Mouse (Mus musculus): ENCODE measurements around the gene Zfp934. TPM values are rescaled to one million over a fixed set of nuclear protein-coding genes. Genes with fewer than 3 reads are reported as not detected.
A peak's percentile ranks its signal among the peaks of the same experiment; 100 is the strongest.
"Not testable (repeated sequence)": the region's sequence is repeated elsewhere in the genome, so short reads cannot be mapped to it uniquely, and the experiment has no call there.

The Zfp934 gene
- polyA plus RNA-seq (2016; fragmentation: Nextera tagmentation; extraction: Ambion mirVana): 15.8 and 24.2 TPM in 2 replicates

DNA sequence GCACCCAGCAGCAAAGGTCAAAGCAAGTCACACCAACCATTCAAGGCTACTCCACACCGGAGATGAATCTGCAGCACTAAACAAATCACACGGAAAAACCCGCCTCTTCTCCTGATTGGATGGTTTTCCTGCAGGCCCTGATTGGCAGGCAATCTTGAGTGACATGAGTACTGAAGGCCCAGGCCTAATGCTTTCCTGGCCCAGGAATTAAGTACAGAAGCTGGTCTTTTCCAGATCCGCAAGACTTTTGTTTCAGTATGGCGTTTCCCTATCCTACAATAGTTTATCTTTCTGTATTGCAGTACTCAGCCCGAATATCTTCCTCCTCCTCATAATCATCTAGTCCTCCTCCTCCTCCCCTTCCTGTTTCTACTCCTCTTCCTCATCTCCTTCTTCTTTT lies at the start of gene Zfp934:
Gene Zfp934, minus strand, starts transcription at position 101 of the 400 bp plus-strand sequence.
- 90% methylated on average over 4 of the region's 6 CpGs for WGBS
- H3K36me3 ChIP-seq; H3K27ac ChIP-seq; H3K4me3 ChIP-seq; DNase-seq (ENCODE audit: low spot score); H3K27me3 ChIP-seq (ENCODE audit: insufficient read depth, poor library complexity, severe bottlenecking); H3K9me3 ChIP-seq; H3K4me1 ChIP-seq (replicated peaks): not testable (repeated sequence)

DNA sequence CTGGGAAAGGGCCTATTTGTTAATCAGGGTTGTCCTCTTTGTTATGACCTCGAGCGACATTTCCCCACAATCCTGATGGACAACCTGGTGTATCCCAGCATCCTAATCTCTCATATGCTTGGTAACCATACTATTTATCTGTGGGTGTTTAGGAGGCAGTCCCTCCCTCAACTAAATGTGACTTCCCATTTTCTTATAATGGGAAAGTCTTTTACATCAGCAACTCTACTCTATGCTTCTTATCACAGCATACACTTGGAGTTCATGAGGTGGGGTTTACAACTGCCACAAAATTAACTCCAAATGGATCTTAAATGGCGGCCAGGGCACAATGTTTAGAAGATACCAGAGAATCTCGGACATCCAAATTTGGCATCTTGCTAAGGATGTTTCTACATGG lies 46.5 kb upstream of the Zfp934 start:
- H3K36me3 ChIP-seq; H3K4me1 ChIP-seq (replicated peaks); H3K4me3 ChIP-seq; H3K27me3 ChIP-seq (ENCODE audit: insufficient read depth, poor library complexity, severe bottlenecking); DNase-seq (ENCODE audit: low spot score); H3K27ac ChIP-seq: not testable (repeated sequence)
- WGBS: 91% methylated on average over 4 of the region's 4 CpGs
- H3K9me3 ChIP-seq: peaks cover 25% of the 10 kb centered on the region; the same call in 1 of the 2 replicates

- H3K27me3 ChIP-seq (ENCODE audit: insufficient read depth, poor library complexity, severe bottlenecking); H3K9me3 ChIP-seq: not testable (repeated sequence)
These were observed 9.3 kb downstream of the Zfp934 start for GRCm38 (mm10) chr13:62561696-62562095.

DNA sequence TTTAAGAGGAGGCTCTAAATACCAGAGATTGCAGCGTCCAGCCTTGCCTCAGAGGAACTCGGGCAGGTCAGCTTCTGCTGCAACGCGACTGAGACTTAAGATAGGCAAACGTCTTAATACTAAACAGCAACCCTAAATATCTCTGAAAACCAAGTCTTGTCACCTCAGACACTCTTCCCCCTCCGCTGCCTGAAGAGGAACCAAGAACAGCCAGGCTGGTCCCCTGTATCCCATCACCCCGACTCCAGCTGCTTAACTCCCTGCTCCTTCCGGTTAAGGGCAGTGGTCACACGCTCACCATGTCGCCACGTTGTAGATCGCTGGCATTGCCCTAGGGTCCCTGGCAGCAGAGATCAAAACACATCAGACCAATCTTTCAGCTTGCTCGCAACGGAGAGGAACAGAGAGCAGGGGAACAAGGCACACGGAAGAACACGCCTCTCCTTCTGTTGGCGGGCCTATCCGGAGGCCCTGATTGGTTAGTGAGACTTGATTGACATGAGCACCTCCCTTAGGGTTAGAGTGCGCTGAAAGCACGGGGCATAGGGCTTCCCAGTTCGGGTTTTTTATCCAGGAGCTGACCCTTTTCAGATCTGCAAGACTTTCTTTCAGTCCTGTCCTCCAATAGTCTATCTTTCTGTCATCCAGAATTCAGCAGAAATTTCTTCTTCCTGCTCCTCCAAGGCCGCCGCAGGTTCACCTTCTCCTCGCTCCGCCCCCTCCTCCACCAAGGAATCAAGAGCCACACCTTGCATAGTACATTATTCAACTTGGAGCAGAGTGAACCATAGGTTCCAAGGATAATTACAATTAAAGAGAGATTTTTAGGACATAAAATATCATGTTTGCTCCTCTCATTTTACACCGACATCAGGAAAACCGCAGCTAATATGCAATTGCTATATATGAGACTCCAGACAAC lies 12.5 kb downstream of the Zfp934 start, which contains the start of gene Zfp935:
Gene Zfp935, minus strand, starts transcription at position 323 of the 922 bp plus-strand sequence.
- H3K27ac ChIP-seq: peak within 1 kb of the TSS; percentile 77
- peaks cover 24% of the 10 kb centered on the region for H3K9me3 ChIP-seq
- 6% methylated on average over 27 of the region's 27 CpGs for WGBS
- peak within 1 kb of the TSS; percentile 54 for H3K4me3 ChIP-seq
- DNase-seq (ENCODE audit: low spot score): peak; percentile 21
- not testable (repeated sequence) for H3K27me3 ChIP-seq (ENCODE audit: insufficient read depth, poor library complexity, severe bottlenecking); H3K4me1 ChIP-seq (replicated peaks)
- H3K36me3 ChIP-seq: peaks cover 22% of the 10 kb centered on the region

More at GRCm38 (mm10) chr13:62561696-62562095, 9.3 kb downstream of the Zfp934 start:
- not testable (repeated sequence) for H3K36me3 ChIP-seq; DNase-seq (ENCODE audit: low spot score); H3K4me3 ChIP-seq; H3K4me1 ChIP-seq (replicated peaks); H3K27ac ChIP-seq
- 24% methylated on average over 1 of the region's 1 CpGs for WGBS

DNA sequence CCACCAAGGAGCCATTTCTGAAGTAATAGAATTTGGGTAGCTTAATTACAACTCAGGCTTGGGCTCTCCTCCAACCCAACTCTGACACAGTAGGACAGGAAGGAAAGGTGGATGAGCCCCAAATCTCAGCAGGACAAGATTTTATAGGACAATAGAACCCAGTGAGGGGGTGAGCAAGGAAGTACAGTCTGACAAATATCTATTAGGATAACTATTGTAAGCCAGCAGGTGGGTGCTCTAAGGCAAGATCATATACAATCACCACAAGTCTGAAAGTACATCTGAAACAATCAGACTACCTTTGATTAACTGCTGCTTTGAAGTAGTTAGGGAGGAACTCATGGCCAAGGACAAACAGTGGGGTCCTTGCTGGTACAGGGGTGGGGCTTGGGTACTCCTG lies 40.9 kb downstream of the Zfp934 start:
- H3K27me3 ChIP-seq (ENCODE audit: insufficient read depth, poor library complexity, severe bottlenecking); H3K27ac ChIP-seq; H3K4me1 ChIP-seq (replicated peaks); DNase-seq (ENCODE audit: low spot score); H3K4me3 ChIP-seq: not testable (repeated sequence)
- H3K9me3 ChIP-seq: peaks cover 16% of the 10 kb centered on the region
- H3K36me3 ChIP-seq: peaks cover 13% of the 10 kb centered on the region

DNA sequence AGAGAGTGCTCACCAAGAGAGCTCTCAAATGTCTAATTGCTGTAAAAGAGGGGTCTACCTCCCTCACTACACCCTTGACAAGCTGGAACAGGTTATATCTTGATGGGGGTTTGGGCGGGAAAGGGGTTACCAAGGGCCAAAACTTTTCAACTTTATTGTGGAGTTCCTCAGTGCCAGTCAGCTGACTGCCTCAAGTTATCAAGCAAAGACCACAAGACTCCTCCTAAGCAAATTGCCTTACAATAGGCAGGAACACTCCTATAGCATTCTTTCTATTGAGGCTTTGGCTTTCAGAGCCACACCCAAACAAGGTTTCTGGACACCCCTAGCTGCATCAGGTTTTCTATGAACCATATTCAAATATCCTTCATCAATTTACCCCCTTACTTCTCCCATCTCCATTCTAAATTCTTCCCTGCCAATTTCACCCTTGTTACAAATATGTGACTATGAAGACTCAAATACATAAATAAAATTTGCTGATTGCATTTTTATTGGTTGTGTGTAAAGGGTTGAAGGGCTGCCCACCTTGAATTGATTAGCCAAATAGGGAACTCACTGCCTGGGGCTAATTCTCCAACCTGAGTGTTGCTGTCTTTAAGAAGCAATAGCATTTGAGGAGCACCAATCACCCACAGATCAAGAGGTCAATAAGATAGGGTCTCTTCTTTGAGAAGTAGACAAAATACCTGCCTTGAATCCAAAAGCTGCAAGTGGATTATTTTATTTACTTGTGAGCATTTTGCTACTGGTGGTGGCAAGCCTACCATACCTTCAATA lies 60.2 kb downstream of the Zfp934 start:
- not testable (repeated sequence) for H3K36me3 ChIP-seq; H3K4me3 ChIP-seq; DNase-seq (ENCODE audit: low spot score); H3K27ac ChIP-seq; H3K4me1 ChIP-seq (replicated peaks); H3K27me3 ChIP-seq (ENCODE audit: insufficient read depth, poor library complexity, severe bottlenecking)
- peaks cover 12% of the 10 kb centered on the region; the same call in 1 of the 2 replicates for H3K9me3 ChIP-seq
- WGBS: 91% methylated on average over 1 of the region's 1 CpGs

DNA sequence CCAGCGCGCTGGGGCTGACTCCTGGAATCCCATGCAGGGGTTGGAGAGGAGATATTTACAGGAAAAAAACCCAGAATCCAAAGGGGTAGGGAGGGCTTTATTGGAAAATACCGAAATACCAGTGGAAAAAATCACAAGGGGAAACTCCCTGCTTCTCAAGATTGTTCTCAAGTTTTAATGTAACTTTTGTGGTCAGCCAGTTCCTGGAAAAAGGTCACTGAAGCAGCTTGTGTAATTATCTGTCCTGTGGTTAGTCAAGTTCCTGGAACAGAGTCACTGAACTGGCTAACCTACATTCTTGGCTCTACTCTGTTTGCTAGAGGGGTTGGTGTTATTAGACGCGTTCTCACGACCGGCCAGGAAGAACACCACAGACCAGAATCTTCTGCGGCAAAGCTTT lies 98.3 kb downstream of the Zfp934 start:
- H3K9me3 ChIP-seq: peaks cover 14% of the 10 kb centered on the region
- not testable (repeated sequence) for H3K4me3 ChIP-seq; H3K4me1 ChIP-seq (replicated peaks); H3K27me3 ChIP-seq (ENCODE audit: insufficient read depth, poor library complexity, severe bottlenecking); H3K27ac ChIP-seq; H3K36me3 ChIP-seq; DNase-seq (ENCODE audit: low spot score)
- WGBS: 92% methylated on average over 8 of the region's 8 CpGs

- not testable (repeated sequence) for H3K36me3 ChIP-seq; DNase-seq (ENCODE audit: low spot score); H3K27ac ChIP-seq; H3K27me3 ChIP-seq (ENCODE audit: insufficient read depth, poor library complexity, severe bottlenecking); H3K4me1 ChIP-seq (replicated peaks); H3K4me3 ChIP-seq
- peaks cover 14% of the 10 kb centered on the region for H3K9me3 ChIP-seq
These were observed 101.1 kb downstream of the Zfp934 start for GRCm38 (mm10) chr13:62469947-62470346.

DNA sequence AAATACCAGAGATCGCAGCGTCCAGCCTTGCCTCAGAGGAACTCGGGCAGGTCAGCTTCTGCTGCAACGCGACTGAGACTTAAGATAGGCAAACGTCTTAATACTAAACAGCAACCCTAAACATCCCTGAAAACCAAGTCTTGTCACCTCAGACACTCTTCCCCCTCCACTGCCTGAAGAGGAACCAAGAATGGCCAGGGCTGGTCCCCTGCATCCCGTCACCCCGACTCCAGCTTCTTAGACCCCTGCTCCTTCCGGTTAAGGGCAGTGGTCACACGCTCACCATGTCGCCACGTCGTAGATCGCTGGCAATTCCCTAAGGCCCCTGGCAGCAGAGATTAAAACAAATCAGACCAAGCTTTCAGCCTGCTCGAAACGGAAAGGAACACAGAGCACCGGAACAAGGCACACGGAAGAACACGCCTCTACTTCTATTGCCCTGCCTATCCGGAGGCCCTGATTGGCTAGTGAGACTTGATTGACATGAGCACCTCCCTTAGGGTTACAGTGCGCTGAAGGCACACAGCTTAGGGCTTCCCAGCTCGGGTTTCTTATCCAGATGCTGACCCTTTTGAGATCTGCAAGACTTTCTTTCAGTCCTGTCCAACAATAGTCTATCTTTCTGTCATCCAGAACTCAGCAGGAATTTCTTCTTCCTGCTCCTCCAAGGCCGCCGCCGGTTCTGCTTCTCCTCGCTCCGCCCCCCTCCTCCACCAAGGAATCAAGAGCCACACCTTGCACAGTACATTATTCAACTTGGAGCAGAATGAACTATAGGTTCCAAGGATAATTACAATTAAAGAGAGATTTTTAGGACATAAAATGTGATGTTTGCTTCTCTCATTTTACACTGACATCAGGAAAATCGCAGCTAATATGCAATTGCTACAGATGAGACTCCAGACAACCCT lies 104.3 kb downstream of the Zfp934 start, which contains the start of gene Gm49359:
Gene Gm49359, minus strand, starts transcription at position 409 of the 911 bp plus-strand sequence.
- peaks cover 26% of the 10 kb centered on the region for H3K36me3 ChIP-seq
- not testable (repeated sequence) for H3K27me3 ChIP-seq (ENCODE audit: insufficient read depth, poor library complexity, severe bottlenecking); H3K4me1 ChIP-seq (replicated peaks)
- WGBS: 3% methylated on average over 28 of the region's 28 CpGs
- peaks cover 16% of the 10 kb centered on the region for H3K9me3 ChIP-seq
- peak; percentile 84 for DNase-seq (ENCODE audit: low spot score)
- peak within 1 kb of the TSS; percentile 64 for H3K4me3 ChIP-seq
- peak within 1 kb of the TSS; percentile 89 for H3K27ac ChIP-seq

Other genes with a start within 250 kb of the Zfp934 start
- 2.3 and 4.4 TPM in 2 replicates for gene Gm3604, start 188.0 kb downstream of the Zfp934 start, polyA plus RNA-seq (2016; fragmentation: Nextera tagmentation; extraction: Ambion mirVana)
- gene Gm49359, start 104.4 kb downstream of the Zfp934 start, polyA plus RNA-seq (2016; fragmentation: Nextera tagmentation; extraction: Ambion mirVana): 11.1 and 12.5 TPM in 2 replicates
- gene Zfp935, start 12.7 kb downstream of the Zfp934 start, polyA plus RNA-seq (2016; fragmentation: Nextera tagmentation; extraction: Ambion mirVana): not detected in 2 replicates
- gene 6720489N17Rik, start 53.0 kb upstream of the Zfp934 start, polyA plus RNA-seq (2016; fragmentation: Nextera tagmentation; extraction: Ambion mirVana): 8.9 and 14.0 TPM in 2 replicates
- gene Platr25, start 189.5 kb upstream of the Zfp934 start, polyA plus RNA-seq (2016; fragmentation: Nextera tagmentation; extraction: Ambion mirVana): 19.7 and 25.9 TPM in 2 replicates
- 6.6 and 10.6 TPM in 2 replicates for gene Gm5141, start 214.6 kb upstream of the Zfp934 start, polyA plus RNA-seq (2016; fragmentation: Nextera tagmentation; extraction: Ambion mirVana)